Mouse (Mus musculus) midbrain, embryonic 11.5 days (tissue): ENCODE data around the gene Snd1. TPM values are rescaled to one million over a fixed set of nuclear protein-coding genes. Genes with fewer than 3 reads are reported as not detected.
A peak's percentile ranks its signal among the peaks of the same experiment; 100 is the strongest.

Experiments used
- ATAC-seq: fragments of 200-750 bp; cut with Nextera tagmentation; 2 replicates; pipeline ENCODE4 v1.8.0; 2017; ENCODE audit warnings: moderate TSS enrichment, moderate library complexity; ENCODE audit not compliant: low FRiP score
- DNase-seq: peaks from one replicate; pipeline ENCODE4 v3.0.0; 2015; ENCODE audit warnings: low spot score; ENCODE audit errors: missing footprints
- H3K27ac ChIP-seq: fragments of 300-500 bp; sonication (generic); 2 replicates; pipeline ENCODE4 v1.5.1; 2014; ENCODE audit warnings: low read depth, low read length
- H3K27me3 ChIP-seq: fragments of 300-500 bp; sonication (generic); 2 replicates; pipeline ENCODE4 v1.6.1; 2014; ENCODE audit warnings: mild to moderate bottlenecking, low read length, moderate library complexity, mixed read lengths; ENCODE audit not compliant: control insufficient read depth, insufficient read depth
- H3K36me3 ChIP-seq: fragments of 300-500 bp; sonication (generic); 2 replicates; pipeline ENCODE4 v1.6.1; 2014; ENCODE audit warnings: mild to moderate bottlenecking, low read length, moderate library complexity, mixed read lengths; ENCODE audit not compliant: control insufficient read depth, insufficient read depth
- H3K4me1 ChIP-seq: fragments of 300-500 bp; sonication (generic); 2 replicates; pipeline ENCODE4 v1.6.1; 2014; ENCODE audit warnings: low read length; ENCODE audit not compliant: control insufficient read depth, insufficient read depth
- H3K4me2 ChIP-seq: fragments of 300-500 bp; sonication (generic); 2 replicates; pipeline ENCODE4 v1.6.1; 2014; ENCODE audit warnings: mild to moderate bottlenecking, moderate library complexity
- H3K4me3 ChIP-seq: fragments of 300-500 bp; sonication (generic); 2 replicates; pipeline ENCODE4 v1.5.1; 2014; ENCODE audit warnings: low read depth, low read length
- H3K9ac ChIP-seq: fragments of 300-500 bp; sonication (generic); 2 replicates; pipeline ENCODE4 v1.6.1; 2014; ENCODE audit warnings: low read length
- H3K9me3 ChIP-seq: fragments of 300-500 bp; sonication (generic); 2 replicates; pipeline ENCODE4 v1.6.1; 2016; ENCODE audit warnings: low read length; ENCODE audit not compliant: control insufficient read depth
- WGBS: fragments of 180-500 bp; shearing (Covaris S2); extraction: QIAGEN DNeasy Blood & Tissue Kit; methylation state at CpG from one replicate; pipeline ENCODE4 v1.1.7; 2014; 5-methylcytosine and 5-hydroxymethylcytosine counted together
- polyA plus RNA-seq: library from polyadenylated mRNA; unstranded; fragments of >200 nt; fragmentation: Nextera tagmentation; extraction: Ambion mirVana; gene quantifications from 2 replicates; pipeline ENCODE4 v1.2.1, GENCODE M21; 2014

The Snd1 gene
- polyA plus RNA-seq, 1 experiment from 2014 or later: 88.9 TPM

GRCm38 (mm10) chr6:28785770-28786169 is 310.8 kb downstream of the Snd1 start:
- ATAC-seq: no peak
- H3K36me3 ChIP-seq: no peaks in the 10 kb centered on the region
- no peak overlapping the region for H3K9ac ChIP-seq
- no peak overlapping the region for H3K4me2 ChIP-seq
- H3K9me3 ChIP-seq: no peaks in the 10 kb centered on the region
- peaks cover 18% of the 10 kb centered on the region for H3K4me1 ChIP-seq
- 87% methylated on average over 8 of the region's 8 CpGs for WGBS
- H3K4me3 ChIP-seq: no peak overlapping the region
- DNase-seq: no peak
- H3K27ac ChIP-seq: no peak overlapping the region
- no peaks in the 10 kb centered on the region for H3K27me3 ChIP-seq

- H3K27me3 ChIP-seq: no peaks in the 10 kb centered on the region
- no peak overlapping the region for H3K4me3 ChIP-seq
- 76% methylated on average over 6 of the region's 6 CpGs for WGBS
- no peaks in the 10 kb centered on the region for H3K9me3 ChIP-seq
- no peak overlapping the region for H3K4me2 ChIP-seq
- ATAC-seq: no peak
- no peak for DNase-seq
- no peak overlapping the region for H3K9ac ChIP-seq
- no peaks in the 10 kb centered on the region for H3K36me3 ChIP-seq
- no peak overlapping the region for H3K27ac ChIP-seq
- peaks cover 24% of the 10 kb centered on the region for H3K4me1 ChIP-seq
Measured at GRCm38 (mm10) chr6:28787133-28787532, 312.2 kb downstream of the Snd1 start.

- no peaks in the 10 kb centered on the region for H3K27me3 ChIP-seq
- no peaks in the 10 kb centered on the region for H3K9me3 ChIP-seq
- peaks cover 6% of the 10 kb centered on the region for H3K4me1 ChIP-seq
- H3K27ac ChIP-seq: no peak overlapping the region
- DNase-seq: no peak
- no peak overlapping the region for H3K4me2 ChIP-seq
- no peak for ATAC-seq
- no peak overlapping the region for H3K9ac ChIP-seq
- H3K36me3 ChIP-seq: no peaks in the 10 kb centered on the region
- no peak overlapping the region for H3K4me3 ChIP-seq
- 77% methylated on average over 4 of the region's 4 CpGs for WGBS
Measured at GRCm38 (mm10) chr6:28789685-28790084, 314.7 kb downstream of the Snd1 start.

GRCm38 (mm10) chr6:28791183-28791582 is 316.2 kb downstream of the Snd1 start:
- Histone ChIP-seq H3K4me2 (no peak overlapping the region), H3K36me3 (no peaks in the 10 kb centered on the region), H3K9ac (no peak overlapping the region), H3K27ac (0 out of 2 replicates have a peak overlapping the region, but pooled peaks have one; percentile 5), H3K27me3 (no peaks in the 10 kb centered on the region), H3K4me3 (no peak overlapping the region), H3K4me1 (peaks cover 11% of the 10 kb centered on the region), H3K9me3 (no peaks in the 10 kb centered on the region)
- DNase-seq (peak; percentile 88), ATAC-seq (no peak)
- WGBS: 37% methylated on average over 3 of the region's 3 CpGs

GRCm38 (mm10) chr6:28791809-28792208 is 316.9 kb downstream of the Snd1 start:
- Histone ChIP-seq H3K9ac (no peak overlapping the region), H3K27ac (no peak overlapping the region), H3K27me3 (no peaks in the 10 kb centered on the region), H3K4me3 (no peak overlapping the region), H3K4me1 (peaks cover 11% of the 10 kb centered on the region), H3K9me3 (no peaks in the 10 kb centered on the region), H3K4me2 (no peak overlapping the region), H3K36me3 (no peaks in the 10 kb centered on the region)
- no peak for ATAC-seq
- no peak for DNase-seq
- 96% methylated on average over 3 of the region's 3 CpGs for WGBS

GRCm38 (mm10) chr6:28795380-28795779 is 320.4 kb downstream of the Snd1 start:
- ATAC-seq (peak; percentile 38; the same call in 1 of the 2 replicates), DNase-seq (no peak)
- H3K9ac ChIP-seq: no peak overlapping the region
- 35% methylated on average over 9 of the region's 9 CpGs for WGBS
- no peak overlapping the region for H3K4me2 ChIP-seq
- no peaks in the 10 kb centered on the region for H3K9me3 ChIP-seq
- H3K27me3 ChIP-seq: no peaks in the 10 kb centered on the region
- peaks cover 11% of the 10 kb centered on the region for H3K4me1 ChIP-seq
- H3K27ac ChIP-seq: no peak overlapping the region
- no peaks in the 10 kb centered on the region for H3K36me3 ChIP-seq
- H3K4me3 ChIP-seq: no peak overlapping the region

GRCm38 (mm10) chr6:28795792-28796515 is 321.0 kb downstream of the Snd1 start:
- 84% methylated on average over 16 of the region's 16 CpGs for WGBS
- H3K4me3 ChIP-seq: no peak overlapping the region
- H3K9me3 ChIP-seq: no peaks in the 10 kb centered on the region
- no peak overlapping the region for H3K4me2 ChIP-seq
- ATAC-seq (no peak), DNase-seq (no peak)
- no peaks in the 10 kb centered on the region for H3K36me3 ChIP-seq
- no peaks in the 10 kb centered on the region for H3K27me3 ChIP-seq
- H3K27ac ChIP-seq: no peak overlapping the region
- H3K9ac ChIP-seq: no peak overlapping the region
- H3K4me1 ChIP-seq: peaks cover 10% of the 10 kb centered on the region

GRCm38 (mm10) chr6:28799818-28800217 is 324.9 kb downstream of the Snd1 start:
- no peak overlapping the region for H3K4me2 ChIP-seq
- no peaks in the 10 kb centered on the region for H3K9me3 ChIP-seq
- H3K9ac ChIP-seq: no peak overlapping the region
- DNase-seq: no peak
- no peak overlapping the region for H3K27ac ChIP-seq
- WGBS: 97% methylated on average over 2 of the region's 2 CpGs
- H3K4me1 ChIP-seq: 0 out of 2 replicates have a peak, but pooled peaks cover 5% of the 10 kb centered on the region
- H3K27me3 ChIP-seq: no peaks in the 10 kb centered on the region
- ATAC-seq: no peak
- no peaks in the 10 kb centered on the region for H3K36me3 ChIP-seq
- no peak overlapping the region for H3K4me3 ChIP-seq

- Histone ChIP-seq H3K27ac (no peak overlapping the region), H3K4me3 (no peak overlapping the region), H3K36me3 (no peaks in the 10 kb centered on the region), H3K27me3 (no peaks in the 10 kb centered on the region), H3K9ac (no peak overlapping the region), H3K9me3 (no peaks in the 10 kb centered on the region), H3K4me2 (no peak overlapping the region), H3K4me1 (no peaks in the 10 kb centered on the region)
- WGBS: 98% methylated on average over 3 of the region's 3 CpGs
- DNase-seq (no peak), ATAC-seq (no peak)
Measured at GRCm38 (mm10) chr6:28800976-28801375, 326.0 kb downstream of the Snd1 start.
